Mouse (Mus musculus) hindlimb bud, embryonic 11.5 days (tissue): ENCODE data around the gene Cd180.

Experiments used
- DNase-seq: peaks from one replicate; pipeline ENCODE4 v3.0.0-alpha.2; 2012; ENCODE audit warnings: low read depth, low spot score; ENCODE audit errors: extremely low spot score

Cd180 gene

DNA sequence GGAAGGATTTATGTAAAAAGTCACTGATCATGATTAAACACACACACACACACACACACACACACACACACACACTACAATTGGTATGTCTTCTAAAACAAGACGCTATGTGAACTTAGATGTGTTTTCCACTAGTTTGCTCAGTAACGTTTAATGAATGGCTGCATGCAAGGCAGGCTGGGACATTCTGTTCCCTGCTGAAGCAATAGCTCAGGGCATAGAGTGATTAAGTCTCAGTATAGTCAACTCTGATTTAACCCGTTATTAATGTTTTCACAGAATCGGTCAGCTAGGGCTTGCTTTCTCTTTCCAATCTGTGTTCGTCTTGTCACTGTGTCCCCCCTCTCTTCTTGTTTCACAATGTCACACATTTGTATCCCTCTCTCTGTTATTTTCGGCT lies 82.1 kb downstream of the Cd180 start:
- no peak for DNase-seq

- no peak for DNase-seq
These were observed 85.5 kb downstream of the Cd180 start for GRCm38 (mm10) chr13:102778859-102779258.

DNA sequence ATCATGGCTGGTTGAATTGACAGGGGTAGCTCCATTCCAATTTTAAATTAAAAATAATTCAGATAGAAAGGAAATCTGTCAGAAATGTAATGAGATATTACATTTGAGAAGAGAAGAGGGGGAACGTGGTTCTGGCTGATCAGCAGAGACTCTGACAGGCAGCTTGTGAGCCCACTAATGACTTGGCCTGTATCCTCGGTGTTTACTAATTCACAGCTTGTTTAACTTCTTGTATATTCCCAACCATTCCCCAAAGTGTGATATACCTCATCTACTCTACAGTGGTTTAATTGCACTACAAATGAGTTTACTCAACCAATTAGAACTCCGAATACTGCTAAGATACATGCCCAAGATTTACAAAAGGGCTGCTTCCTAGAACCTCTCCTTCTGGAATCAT lies 85.9 kb downstream of the Cd180 start:
- no peak for DNase-seq

- DNase-seq = no peak
These were observed 90.4 kb downstream of the Cd180 start for GRCm38 (mm10) chr13:102783531-102784310.

DNA sequence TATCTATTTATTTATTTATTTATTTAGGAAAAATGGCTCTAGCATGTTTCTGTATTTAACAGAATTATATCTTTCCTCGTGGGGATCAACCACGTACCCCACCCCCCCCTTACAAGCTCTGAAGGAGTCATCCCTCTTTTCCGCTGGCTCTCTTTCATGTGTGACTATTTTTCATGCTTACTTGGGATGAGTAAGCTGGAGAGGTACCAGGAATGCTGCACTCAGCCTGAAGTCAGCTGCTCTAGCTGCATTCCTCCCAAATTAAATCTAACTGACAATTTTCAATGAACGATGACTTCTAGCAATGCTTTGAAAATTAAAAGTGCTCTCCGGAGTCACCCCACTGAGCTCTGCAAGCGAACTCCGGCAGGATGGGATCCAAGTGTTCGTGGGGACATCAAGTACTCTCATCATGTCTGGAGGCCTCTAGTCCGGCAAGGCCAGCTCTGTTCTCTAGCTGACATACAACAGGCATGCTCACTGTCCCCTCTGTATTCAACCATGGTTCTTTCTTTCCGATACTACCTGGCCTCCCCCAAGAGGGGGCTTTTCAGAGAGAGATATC lies 93.4 kb downstream of the Cd180 start:
- DNase-seq = no peak
